Comparison of ENCODE assay signal across 22 mouse cellular contexts in genomic region chr8:94493240-94493639, GRCm38 (mm10). TPM values are rescaled to one million over a fixed set of nuclear protein-coding genes. Genes with fewer than 3 reads are reported as not detected.
DNase-seq lines count a peak whose midpoint lies in the region; ATAC-seq and TF ChIP-seq lines count a peak whose summit lies in the region.
"Had no signal": no experiment of that assay in that cellular context is flagged by ENCODE, and none has a peak within 500 bp of the region (broad histone marks: within the 10 kb centered on the region; RNA-seq: fewer than 3 reads in every experiment).

No protein-coding gene starts in this region.

- no peaks in the 10 kb centered on the region for H3K9me3 ChIP-seq in forebrain, postnatal 0 days (ENCODE audit: low read length)
- H3K9me3 ChIP-seq in forebrain, embryonic 10.5 days = no peaks in the 10 kb centered on the region
- no peaks in the 10 kb centered on the region for H3K9me3 ChIP-seq in CH12.LX (replicated peaks; ENCODE audit: low read length)
- H3K9me3 ChIP-seq: forebrain, embryonic 15.5 days; heart, embryonic 10.5 days; intestine, embryonic 15.5 days; limb, embryonic 12.5 days; liver, embryonic 13.5 days; midbrain, embryonic 15.5 days had no signal

- no peak for ATAC-seq in forebrain, postnatal 0 days
- ATAC-seq: intestine, embryonic 15.5 days had no signal

- WGBS in forebrain, postnatal 0 days = 19% methylated on average over 1 of the region's 1 CpGs
- WGBS in forebrain, embryonic 10.5 days = 45% methylated on average over 1 of the region's 1 CpGs
- 73% methylated on average over 1 of the region's 1 CpGs for WGBS in cerebellum, adult 2 months

- peak; percentile 41; the same call in 1 of the 2 replicates for TF ChIP-seq CTCF in forebrain, postnatal 0 days (IDR thresholded peaks at IDR 0.05; ENCODE audit: low read depth)
- peak in 1 of 2 experiments; percentile 1; a peak in 1 of 4 replicates for TF ChIP-seq CTCF in CH12.LX (conservative IDR thresholded peaks at IDR 0.05 in 1 of 2, IDR thresholded peaks at IDR 0.05 in 1 of 2; ENCODE audit: low read depth in 2 of 2, low read length in 2 of 2)
- no peak for TF ChIP-seq CTCF in cerebellum, adult 2 months (IDR thresholded peaks at IDR 0.05; ENCODE audit: borderline replicate concordance, insufficient read depth, low read depth, low read length)

- no peaks in the 10 kb centered on the region for H3K27me3 ChIP-seq in forebrain, postnatal 0 days (ENCODE audit: insufficient read depth, low read length)
- no peaks in the 10 kb centered on the region; the same call in 1 of the 2 replicates for H3K27me3 ChIP-seq in forebrain, embryonic 10.5 days (ENCODE audit: poor library complexity, severe bottlenecking)
- H3K27me3 ChIP-seq in CH12.LX (replicated peaks) = no peaks in the 10 kb centered on the region
- no peaks in the 10 kb centered on the region for H3K27me3 ChIP-seq in cerebellum, adult 2 months (ENCODE audit: control insufficient read depth, insufficient read depth, low read length)
- H3K27me3 ChIP-seq: forebrain, embryonic 15.5 days; intestine, embryonic 15.5 days; limb, embryonic 12.5 days; liver, embryonic 13.5 days; midbrain, embryonic 15.5 days had no signal

- peak; percentile 26; the same call in 1 of the 2 replicates for TF ChIP-seq POLR2A in CH12.LX (IDR thresholded peaks at IDR 0.05; ENCODE audit: low read depth, low read length)
- no peak for TF ChIP-seq POLR2A in cerebellum, adult 2 months (IDR thresholded peaks at IDR 0.05; ENCODE audit: borderline replicate concordance, insufficient read depth, low read length)

- no peaks in the 10 kb centered on the region for H3K79me2 ChIP-seq in CH12.LX (replicated peaks; ENCODE audit: control insufficient read depth, extremely low read depth, insufficient read depth, poor library complexity, severe bottlenecking)

- in situ Hi-C loops in CH12.LX (cut with MboI; ENCODE audit: low pct_ligation_motif_present, low pct_unique_long_range_greater_than_20kb, low sequenced_read_pairs) = loop anchor here (5.0 kb wide), 1 partner anchor 156 kb away; no protein-coding TSS in a partner anchor

- no peak overlapping the region for H3K4me2 ChIP-seq in forebrain, postnatal 0 days (ENCODE audit: low read depth)
- peak overlapping the region; percentile 74 for H3K4me2 ChIP-seq in CH12.LX (ENCODE audit: insufficient read depth, low read depth, poor library complexity, severe bottlenecking)
- H3K4me2 ChIP-seq: liver, embryonic 13.5 days; lung, embryonic 14.5 days had no signal

- TF ChIP-seq EP300 in CH12.LX (IDR thresholded peaks at IDR 0.05; ENCODE audit: low read length) = peak; percentile 97

- intact Hi-C loops in left cerebral cortex, postnatal 10 days (cut with DNase I) = loop anchor here (2.0 to 5.0 kb wide), 2 partner anchors 92 to 204 kb away; partner anchors contain the start of gene Pllp

- no peaks in the 10 kb centered on the region for H3K4me1 ChIP-seq in forebrain, postnatal 0 days (ENCODE audit: insufficient read depth)
- peaks cover 12% of the 10 kb centered on the region for H3K4me1 ChIP-seq in forebrain, embryonic 10.5 days
- H3K4me1 ChIP-seq in CH12.LX (ENCODE audit: control insufficient read depth in 1 of 2, insufficient read depth in 2 of 2) = peaks cover 19 to 64% of the 10 kb centered on the region in 2 experiments
- H3K4me1 ChIP-seq in cerebellum, adult 2 months (ENCODE audit: control insufficient read depth, insufficient read depth, low read length) = no peaks in the 10 kb centered on the region
- H3K4me1 ChIP-seq: limb, embryonic 12.5 days had no signal

- H3K27ac ChIP-seq in forebrain, postnatal 0 days (ENCODE audit: low read depth, low read length) = no peak overlapping the region
- no peak overlapping the region for H3K27ac ChIP-seq in forebrain, embryonic 10.5 days
- H3K27ac ChIP-seq in CH12.LX (ENCODE audit: insufficient read depth, low read depth) = peak overlapping the region; percentile 71
- no peak overlapping the region for H3K27ac ChIP-seq in cerebellum, adult 2 months (ENCODE audit: insufficient read depth, low read length)
- H3K27ac ChIP-seq: forebrain, embryonic 15.5 days; heart, embryonic 10.5 days; intestine, embryonic 15.5 days; limb, embryonic 12.5 days; liver, embryonic 13.5 days; macrophage; midbrain, embryonic 15.5 days had no signal

- DNase-seq in forebrain, postnatal 0 days = peak; percentile 7
- no peak for DNase-seq in forebrain, embryonic 10.5 days (ENCODE audit: extremely low spot score, low spot score)
- peak; percentile 88 for DNase-seq in CH12.LX (ENCODE audit: extremely low read depth)
- peak; percentile 62 for DNase-seq in Muller cell, postnatal 12 days (ENCODE audit: inconsistent ontology term)
- DNase-seq in induced T-regulatory cell, adult 2 months (ENCODE audit: low read depth) = peak; percentile 32
- DNase-seq in left cerebral cortex, postnatal 10 days (ENCODE audit: extremely low spot score in 1 of 2, low spot score in 2 of 2) = no peak
- DNase-seq in cerebellum, adult 2 months = no peak
- no peak for DNase-seq in kidney, postnatal 36 days
- DNase-seq: adrenal gland, postnatal 10 days; cerebellum, adult 11 months; cerebellum, postnatal 14 days; liver, embryonic 13.5 days; lung, embryonic 14.5 days; right cerebral cortex, postnatal 4 days; thymus, postnatal 36 days had no signal

- dilution Hi-C loops in CH12.LX (cut with MboI; ENCODE audit: extremely low pct_ligation_motif_present, extremely low pct_unique_long_range_greater_than_20kb, low sequenced_read_pairs) = no loop called here

- no peak overlapping the region for H3K9ac ChIP-seq in forebrain, postnatal 0 days
- H3K9ac ChIP-seq in CH12.LX (ENCODE audit: insufficient read depth, low read depth) = no peak overlapping the region
- H3K9ac ChIP-seq: intestine, embryonic 15.5 days; limb, embryonic 12.5 days; liver, embryonic 13.5 days; lung, embryonic 14.5 days had no signal

- H3K36me3 ChIP-seq in forebrain, postnatal 0 days (ENCODE audit: insufficient read depth) = no peaks in the 10 kb centered on the region
- H3K36me3 ChIP-seq in forebrain, embryonic 10.5 days (replicated peaks) = no peaks in the 10 kb centered on the region
- peaks cover 67 to 93% of the 10 kb centered on the region in 2 experiments for H3K36me3 ChIP-seq in CH12.LX (replicated peaks in 1 of 2; ENCODE audit: control insufficient read depth in 1 of 2, insufficient read depth in 1 of 2, low read length in 1 of 2)
- H3K36me3 ChIP-seq: forebrain, embryonic 15.5 days; heart, embryonic 10.5 days; intestine, embryonic 15.5 days; limb, embryonic 12.5 days; liver, embryonic 13.5 days; midbrain, embryonic 15.5 days had no signal

- TF ChIP-seq RAD21 in CH12.LX (IDR thresholded peaks at IDR 0.05; ENCODE audit: low read depth, low read length) = no peak

- H3K4me3 ChIP-seq in forebrain, postnatal 0 days (ENCODE audit: low read depth, low read length) = no peak overlapping the region
- no peak overlapping the region for H3K4me3 ChIP-seq in forebrain, embryonic 10.5 days
- no peak overlapping the region for H3K4me3 ChIP-seq in CH12.LX (replicated peaks in 1 of 3; ENCODE audit: low read depth in 2 of 3, low read length in 2 of 3, poor library complexity in 1 of 3)
- H3K4me3 ChIP-seq in cerebellum, adult 2 months (replicated peaks; ENCODE audit: insufficient read depth, low read depth, low read length) = no peak overlapping the region
- H3K4me3 ChIP-seq: erythroblast, embryonic 14.5 days; forebrain, embryonic 15.5 days; heart, embryonic 10.5 days; intestine, embryonic 15.5 days; limb, embryonic 12.5 days; liver, embryonic 13.5 days; midbrain, embryonic 15.5 days had no signal

TF ChIP-seq in CH12.LX, 34 proteins besides CTCF, POLR2A, EP300 and RAD21 (continues in another document):
- no peak for TF ChIP-seq MAX (IDR thresholded peaks at IDR 0.05; ENCODE audit: low read length)
- no peak for TF ChIP-seq NELFE (IDR thresholded peaks at IDR 0.05; ENCODE audit: low read depth, low read length)
- peak; percentile 99 for TF ChIP-seq JUN (IDR thresholded peaks at IDR 0.05; ENCODE audit: insufficient read depth, low read depth, low read length)
- peak; percentile 98 for TF ChIP-seq IRF4 (IDR thresholded peaks at IDR 0.05; ENCODE audit: low read depth, low read length)
- peak; percentile 74; the same call in 1 of the 2 replicates for TF ChIP-seq KAT2A (IDR thresholded peaks at IDR 0.05; ENCODE audit: insufficient replicate concordance, low read length)
- TF ChIP-seq HCFC1 (IDR thresholded peaks at IDR 0.05; ENCODE audit: low read depth, low read length) = peak; percentile 37; the same call in 1 of the 2 replicates
- no peak for TF ChIP-seq E2F4 (IDR thresholded peaks at IDR 0.05; ENCODE audit: insufficient replicate concordance, low read depth, low read length)
- no peak for TF ChIP-seq UBTF (IDR thresholded peaks at IDR 0.05; ENCODE audit: low read depth, low read length)
- TF ChIP-seq BHLHE40 (IDR thresholded peaks at IDR 0.05; ENCODE audit: low read depth, low read length) = peak; percentile 77
- no peak for TF ChIP-seq POLR2AphosphoS2 (IDR thresholded peaks at IDR 0.05; ENCODE audit: low read depth, low read length)
- TF ChIP-seq USF2 (conservative IDR thresholded peaks at IDR 0.05; ENCODE audit: low read depth, low read length) = no peak
- TF ChIP-seq CHD1 (IDR thresholded peaks at IDR 0.05; ENCODE audit: low read depth, low read length) = no peak
- peak; percentile 64; the same call in 1 of the 2 replicates for TF ChIP-seq MYC (IDR thresholded peaks at IDR 0.05; ENCODE audit: low read depth, low read length)
- TF ChIP-seq SIN3A (IDR thresholded peaks at IDR 0.05; ENCODE audit: low read length) = peak; percentile 90
- peak; percentile 92 for TF ChIP-seq JUND (conservative IDR thresholded peaks at IDR 0.05; ENCODE audit: low read depth, low read length)

RNA-seq across cellular contexts. Expression of gene Cpne2, which starts 39.5 kb away (rescaled TPM):
- total RNA-seq in forebrain, postnatal 0 days (2014; rRNA removed) = 49.2 and 68.8 TPM in 2 replicates
- polyA plus RNA-seq in forebrain, postnatal 0 days (2015; fragmentation: Nextera tagmentation; extraction: Ambion mirVana) = 41.6 and 58.3 TPM in 2 replicates
- polyA plus RNA-seq in forebrain, embryonic 10.5 days (2016; fragmentation: Nextera tagmentation; extraction: Ambion mirVana) = 16.2 and 16.3 TPM in 2 replicates
- total RNA-seq in CH12.LX (2012; rRNA removed) = 70.6 and 118 TPM in 2 replicates
- 10.3 and 12.7 TPM in 2 replicates for total RNA-seq in CH12.LX (2014; rRNA removed)
- polyA plus RNA-seq in CH12.LX (2012; ENCODE audit: insufficient read length, low read depth) = 26.7 and 29.3 TPM in 2 replicates
- 10 to 100 TPM; 40.3 to 42.3 TPM for total RNA-seq in left cerebral cortex, postnatal 10 days (2021)
- polyA plus RNA-seq in cerebellum, adult 2 months (2012; rRNA removed) = 39.3 and 46.3 TPM in 2 replicates

RNA-seq across cellular contexts. Expression of gene Nlrc5, which starts 59.1 kb away (rescaled TPM):
- 0.69 and 1.6 TPM in 2 replicates for total RNA-seq in forebrain, postnatal 0 days (2014; rRNA removed)
- polyA plus RNA-seq in forebrain, postnatal 0 days (2015; fragmentation: Nextera tagmentation; extraction: Ambion mirVana) = 0.28 and 0.36 TPM in 2 replicates
- 0.12 and 0.25 TPM in 2 replicates for polyA plus RNA-seq in forebrain, embryonic 10.5 days (2016; fragmentation: Nextera tagmentation; extraction: Ambion mirVana)
- total RNA-seq in CH12.LX (2012; rRNA removed) (58.6 and 73.0 TPM in 2 replicates), CH12.LX (2014; rRNA removed) (58.1 and 60.2 TPM in 2 replicates)
- 72.5 and 75.2 TPM in 2 replicates for polyA plus RNA-seq in CH12.LX (2012; ENCODE audit: insufficient read length, low read depth)
- under 1 TPM; 0.61 to 0.77 TPM for total RNA-seq in left cerebral cortex, postnatal 10 days (2021)
- polyA plus RNA-seq in cerebellum, adult 2 months (2012; rRNA removed) = 0.71 and 0.82 TPM in 2 replicates
- polyA plus RNA-seq: heart, embryonic 10.5 days had no signal

Comparison
In these comparisons a context has a peak if more than half of its experiments do, and no peak if none do; other contexts are left out.
1. DNase-seq: peak in forebrain, postnatal 0 days (single experiment), CH12.LX (single experiment), Muller cell, postnatal 12 days (single experiment) and induced T-regulatory cell, adult 2 months (single experiment); none in forebrain, embryonic 10.5 days (single experiment), left cerebral cortex, postnatal 10 days (0 of 2), cerebellum, adult 2 months (0 of 2) and kidney, postnatal 36 days (0 of 2).
2. RNA of gene Nlrc5, which starts 59.1 kb away (polyA plus RNA-seq): 72.5 to 75.2 TPM in CH12.LX; 0.71 to 0.82 TPM in cerebellum, adult 2 months, 0.28 to 0.36 TPM in forebrain, postnatal 0 days and 0.12 to 0.25 TPM in forebrain, embryonic 10.5 days; every median in the first group is over 10 times any median in the second.